Mouse (Mus musculus) intestine, postnatal 0 days (tissue): ENCODE measurements around the gene Doc2b. TPM values are rescaled to one million over a fixed set of nuclear protein-coding genes. Genes with fewer than 3 reads are reported as not detected.

Experiments
- ATAC-seq: fragments of 200-750 bp; cut with Nextera tagmentation; 2 replicates; pipeline ENCODE4 v1.8.0; 2017; ENCODE audit warnings: mild to moderate bottlenecking, moderate TSS enrichment, moderate library complexity
- H3K27ac ChIP-seq: fragments of 300-500 bp; sonication (generic); 2 replicates; pipeline ENCODE4 v1.5.1; 2014; ENCODE audit warnings: mild to moderate bottlenecking, low read depth, low read length, moderate library complexity
- H3K27me3 ChIP-seq: fragments of 300-500 bp; sonication (generic); replicated peaks from 2 replicates; pipeline ENCODE4 v1.6.1; 2014; ENCODE audit warnings: low read length, mixed read lengths; ENCODE audit not compliant: control insufficient read depth, insufficient read depth
- H3K36me3 ChIP-seq: fragments of 300-500 bp; sonication (generic); 2 replicates; pipeline ENCODE4 v1.6.1; 2014; ENCODE audit warnings: mild to moderate bottlenecking, moderate library complexity; ENCODE audit not compliant: control insufficient read depth, insufficient read depth
- H3K4me1 ChIP-seq: fragments of 300-500 bp; sonication (generic); replicated peaks from 2 replicates; pipeline ENCODE4 v1.6.1; 2014; ENCODE audit warnings: antibody characterized with exemption, low read length, mixed read lengths; ENCODE audit not compliant: control insufficient read depth, insufficient read depth
- H3K4me2 ChIP-seq: fragments of 300-500 bp; sonication (generic); replicated peaks from 2 replicates; pipeline ENCODE4 v1.6.1; 2014; ENCODE audit warnings: low read depth, mild to moderate bottlenecking, moderate library complexity
- H3K4me3 ChIP-seq: fragments of 300-500 bp; sonication (generic); 2 replicates; pipeline ENCODE4 v1.5.1; 2014; ENCODE audit warnings: low read depth, low read length
- H3K9ac ChIP-seq: fragments of 300-500 bp; sonication (generic); 2 replicates; pipeline ENCODE4 v1.6.1; 2014; ENCODE audit warnings: mild to moderate bottlenecking, low read depth, low read length
- H3K9me3 ChIP-seq: fragments of 300-500 bp; sonication (generic); 2 replicates; pipeline ENCODE4 v1.6.1; 2016; ENCODE audit warnings: mixed run types; ENCODE audit not compliant: control insufficient read depth
- CTCF ChIP-seq: sonication (generic); IDR thresholded peaks from 2 replicates; pipeline ENCODE4 v1.5.1; 2016; ENCODE audit warnings: low read depth, mild to moderate bottlenecking, control low read depth, antibody characterized with exemption, moderate library complexity
- WGBS: fragments of 180-500 bp; shearing (Covaris S2); extraction: QIAGEN DNeasy Blood & Tissue Kit; methylation state at CpG from one replicate; pipeline ENCODE4 v1.1.7; 2014; 5-methylcytosine and 5-hydroxymethylcytosine counted together
- polyA plus RNA-seq: library from polyadenylated mRNA; unstranded; fragments of >200 nt; fragmentation: Nextera tagmentation; extraction: Ambion mirVana; gene quantifications from 2 replicates; pipeline ENCODE4 v1.2.1, GENCODE M21; 2015

Gene Doc2b
- polyA plus RNA-seq, 1 experiment from 2014 or later: 0.72 TPM

GRCm38 (mm10) chr11:75775919-75776318 is 19.9 kb downstream of the Doc2b start:
- no peaks in the 10 kb centered on the region for H3K27me3 ChIP-seq
- 85% methylated on average over 1 of the region's 1 CpGs for WGBS
- ATAC-seq: no peak
- no peaks in the 10 kb centered on the region for H3K9me3 ChIP-seq
- peak; percentile 54 for TF ChIP-seq CTCF
- H3K27ac ChIP-seq: no peak overlapping the region
- H3K36me3 ChIP-seq: no peaks in the 10 kb centered on the region; the same call in 1 of the 2 replicates
- H3K4me3 ChIP-seq: no peak overlapping the region
- H3K4me1 ChIP-seq: no peaks in the 10 kb centered on the region
- H3K9ac ChIP-seq: no peak overlapping the region
- no peak overlapping the region for H3K4me2 ChIP-seq

GRCm38 (mm10) chr11:75772562-75772961 is 23.3 kb downstream of the Doc2b start:
- WGBS: 78% methylated on average over 5 of the region's 5 CpGs
- peaks cover 2% of the 10 kb centered on the region; the same call in 1 of the 2 replicates for H3K36me3 ChIP-seq
- no peak overlapping the region for H3K9ac ChIP-seq
- no peaks in the 10 kb centered on the region for H3K9me3 ChIP-seq
- TF ChIP-seq CTCF: no peak
- no peak overlapping the region for H3K4me2 ChIP-seq
- H3K4me3 ChIP-seq: no peak overlapping the region
- no peak for ATAC-seq
- no peak overlapping the region for H3K27ac ChIP-seq
- no peaks in the 10 kb centered on the region for H3K4me1 ChIP-seq
- no peaks in the 10 kb centered on the region for H3K27me3 ChIP-seq

- WGBS: under 1% methylated on average over 23 of the region's 23 CpGs
- peak; percentile 86 for TF ChIP-seq CTCF
- H3K27me3 ChIP-seq: no peaks in the 10 kb centered on the region
- H3K4me2 ChIP-seq: peak overlapping the region; percentile 59
- peak; percentile 86 for ATAC-seq
- H3K36me3 ChIP-seq: peaks cover 32% of the 10 kb centered on the region
- no peak overlapping the region for H3K27ac ChIP-seq
- H3K4me3 ChIP-seq: no peak overlapping the region
- H3K9ac ChIP-seq: no peak overlapping the region
- no peaks in the 10 kb centered on the region for H3K9me3 ChIP-seq
- no peaks in the 10 kb centered on the region for H3K4me1 ChIP-seq
Measured at GRCm38 (mm10) chr11:75769206-75769605, 26.6 kb downstream of the Doc2b start.

GRCm38 (mm10) chr11:75768091-75768989 is 27.5 kb downstream of the Doc2b start:
- H3K9me3 ChIP-seq: no peaks in the 10 kb centered on the region
- no peaks in the 10 kb centered on the region for H3K4me1 ChIP-seq
- H3K27ac ChIP-seq: no peak overlapping the region
- no peaks in the 10 kb centered on the region for H3K27me3 ChIP-seq
- H3K9ac ChIP-seq: no peak overlapping the region
- ATAC-seq: no peak
- peaks cover 37% of the 10 kb centered on the region for H3K36me3 ChIP-seq
- peak overlapping the region; percentile 59 for H3K4me2 ChIP-seq
- no peak for TF ChIP-seq CTCF
- H3K4me3 ChIP-seq: no peak overlapping the region
- WGBS: 42% methylated on average over 6 of the region's 6 CpGs

- TF ChIP-seq CTCF: no peak
- Histone ChIP-seq H3K36me3 (peaks cover 45% of the 10 kb centered on the region), H3K4me2 (no peak overlapping the region), H3K9ac (no peak overlapping the region), H3K9me3 (no peaks in the 10 kb centered on the region), H3K27me3 (no peaks in the 10 kb centered on the region), H3K27ac (no peak overlapping the region), H3K4me3 (no peak overlapping the region), H3K4me1 (no peaks in the 10 kb centered on the region)
- 60% methylated on average over 2 of the region's 2 CpGs for WGBS
- ATAC-seq: no peak
Measured at GRCm38 (mm10) chr11:75767014-75767413, 28.8 kb downstream of the Doc2b start.

- WGBS: 79% methylated on average over 8 of the region's 8 CpGs
- Histone ChIP-seq H3K4me1 (no peaks in the 10 kb centered on the region), H3K36me3 (peaks cover 55% of the 10 kb centered on the region), H3K9ac (no peak overlapping the region), H3K4me2 (no peak overlapping the region), H3K4me3 (no peak overlapping the region), H3K9me3 (no peaks in the 10 kb centered on the region), H3K27me3 (no peaks in the 10 kb centered on the region), H3K27ac (no peak overlapping the region)
- no peak for TF ChIP-seq CTCF
- no peak for ATAC-seq
Measured at GRCm38 (mm10) chr11:75765161-75765560, 30.7 kb downstream of the Doc2b start.
